Mouse (Mus musculus) MEL (cell line): ENCODE measurements at regions not wholly inside any gene's neighbourhood (a gene's known extent, or its start where the extent isn't known, plus 50 kb on each side); places are given as distances from the start of the nearest gene placed in this dataset.

Experiments
- CTCF ChIP-seq, 3 experiments: IDR thresholded peaks in 2 of 3; conservative IDR thresholded peaks in 1 of 3; 2 replicates each; pipeline ENCODE4 v1.5.1; 2011 to 2012; ENCODE audit warnings: low read length in 3 of 3, low read depth in 2 of 3, mild to moderate bottlenecking in 2 of 3, improper control_type of control experiment in 1 of 3, inconsistent platforms in 1 of 3, mixed read lengths in 1 of 3, moderate library complexity in 1 of 3; ENCODE audit not compliant: control insufficient read depth in 1 of 3, insufficient read depth in 1 of 3, poor library complexity in 1 of 3, severe bottlenecking in 1 of 3
- ETS1 ChIP-seq: IDR thresholded peaks from 2 replicates; pipeline ENCODE4 v1.6.1; 2012; ENCODE audit warnings: low read depth, mild to moderate bottlenecking, inconsistent platforms, low read length, improper control_type of control experiment, moderate library complexity
- MAFK ChIP-seq: IDR thresholded peaks from 2 replicates; pipeline ENCODE4 v1.6.1; 2011; ENCODE audit warnings: low read depth, mild to moderate bottlenecking, low read length, improper control_type of control experiment, borderline replicate concordance
- MAX ChIP-seq: IDR thresholded peaks from 2 replicates; pipeline ENCODE4 v1.6.1; 2011; ENCODE audit warnings: low read length, improper control_type of control experiment
- NELFE ChIP-seq: IDR thresholded peaks from 2 replicates; pipeline ENCODE4 v1.6.1; 2011; ENCODE audit warnings: low read depth, low read length, improper control_type of control experiment
- POLR2A ChIP-seq, 2 experiments: IDR thresholded peaks; 2 replicates each; pipeline ENCODE4 v1.6.1; 2011 to 2012; ENCODE audit warnings: low read length in 2 of 2, mild to moderate bottlenecking in 2 of 2, control low read depth in 1 of 2, improper control_type of control experiment in 1 of 2, low read depth in 1 of 2, moderate library complexity in 1 of 2; ENCODE audit not compliant: control insufficient read depth in 1 of 2, insufficient read depth in 1 of 2, poor library complexity in 1 of 2
- RAD21 ChIP-seq: IDR thresholded peaks from 2 replicates; pipeline ENCODE4 v1.6.1; 2011; ENCODE audit warnings: mild to moderate bottlenecking, low read depth, low read length, improper control_type of control experiment
- SMC3 ChIP-seq: IDR thresholded peaks from 2 replicates; pipeline ENCODE4 v1.6.1; 2011; ENCODE audit warnings: low read depth, low read length, improper control_type of control experiment
- UBTF ChIP-seq: IDR thresholded peaks from 2 replicates; pipeline ENCODE4 v1.6.1; 2012; ENCODE audit warnings: low read depth, mild to moderate bottlenecking, inconsistent platforms, low read length, improper control_type of control experiment, moderate library complexity, borderline replicate concordance; ENCODE audit not compliant: insufficient read depth

DNA sequence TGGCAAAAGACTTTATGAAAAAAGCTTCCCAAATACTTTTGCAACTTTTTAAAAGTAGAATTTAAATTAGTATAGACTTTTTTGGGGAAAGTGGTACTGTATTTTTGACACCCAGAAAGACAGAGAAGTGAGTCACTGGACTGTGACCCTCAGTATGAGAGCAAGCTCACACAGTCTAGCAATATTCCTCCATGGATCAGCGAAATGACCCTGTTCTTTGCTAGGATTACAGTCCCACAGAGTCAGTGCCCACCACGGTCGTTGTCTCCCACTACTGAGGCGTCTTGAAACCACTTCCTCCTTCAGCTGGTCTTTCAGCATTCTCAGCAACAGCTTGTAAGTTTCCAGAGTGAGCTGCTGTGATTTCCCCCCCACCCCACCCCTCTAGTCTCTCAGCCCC lies 124.5 kb downstream of the Gm19410 start:
- TF ChIP-seq SMC3: no peak
- no peak for TF ChIP-seq ETS1
- TF ChIP-seq MAX: no peak
- TF ChIP-seq CTCF (IDR thresholded peaks at IDR 0.05 in 2 of 3, conservative IDR thresholded peaks at IDR 0.05 in 1 of 3; ENCODE audit: control insufficient read depth in 1 of 3, insufficient read depth in 1 of 3, low read depth in 2 of 3, low read length in 3 of 3, poor library complexity in 1 of 3, severe bottlenecking in 1 of 3): no peak
- TF ChIP-seq POLR2A (IDR thresholded peaks at IDR 0.05; ENCODE audit: control insufficient read depth in 1 of 2, insufficient read depth in 1 of 2, low read depth in 1 of 2, low read length in 2 of 2, poor library complexity in 1 of 2): no peak
- no peak for TF ChIP-seq UBTF
- TF ChIP-seq NELFE: no peak
- TF ChIP-seq MAFK: no peak
- no peak for TF ChIP-seq RAD21
